Mouse (Mus musculus) Patski (cell line): ENCODE results near the gene Ccdc88a. TPM values are rescaled to one million over a fixed set of nuclear protein-coding genes. Genes with fewer than 3 reads are reported as not detected.
"Not testable (repeated sequence)": the region's sequence is repeated elsewhere in the genome, so short reads cannot be mapped to it uniquely, and the experiment has no call there.

Source experiments
- ATAC-seq: fragments of 100-300 bp; one replicate; pipeline ENCODE4 v1.8.0; 2021
- CTCF ChIA-PET: fragments of 350-600 bp; sonication (Branson Sonifier 250); formaldehyde crosslinking; loops from one replicate; lab custom pipeline; 2022; ENCODE audit warnings: inconsistent platforms; lab: Charles Lee
- POLR2A ChIA-PET: fragments of 350-600 bp; sonication (Branson Sonifier 250); formaldehyde crosslinking; loops from one replicate; lab custom pipeline; 2022; ENCODE audit warnings: antibody characterized with exemption, inconsistent platforms; lab: Charles Lee
- DNase-seq: peaks from one replicate; pipeline ENCODE4 v3.0.0-alpha.2; 2011; ENCODE audit warnings: low read depth, low spot score
- H3K27me3 ChIP-seq: fragments of 371-371 bp; one replicate; pipeline ENCODE4 v1.5.1; 2021
- CTCF ChIP-seq: fragments of 100-300 bp; IDR thresholded peaks from one replicate; pipeline ENCODE4 v1.5.1; 2021
- in situ Hi-C: fragments of 300-500 bp; cut with MboI; formaldehyde crosslinking; loops from 3 replicates; pipeline ENCODE4 v1.11.1; 2018; ENCODE audit warnings: low pct_unique_long_range_greater_than_20kb, mixed read lengths
- polyA plus RNA-seq: library from polyadenylated mRNA; unstranded; gene quantifications from one replicate; pipeline ENCODE4 v1.2.3, GENCODE M21; 2021

Gene Ccdc88a
- polyA plus RNA-seq, 1 experiment from 2014 or later = 11.5 TPM

GRCm38 (mm10) chr11:29514682-29515412 is 141.4 kb downstream of the Ccdc88a start, which contains the start of gene Prorsd1:
TSS of gene Prorsd1 (minus strand) at chr11:29515033.
- ATAC-seq (peak; percentile 99), DNase-seq (no peak)
- H3K27me3 ChIP-seq = peaks cover 12% of the 10 kb centered on the region
- in situ Hi-C loops = no loop called here
- ChIA-PET POLR2A (no interaction called here), CTCF (no interaction called here)
- no peak for TF ChIP-seq CTCF

- CTCF ChIA-PET = interaction anchor here (1.2 to 1.3 kb wide), 2 partner anchors 9 to 10 kb away, joined by 3 to 5 read pairs; no protein-coding TSS in a partner anchor
- peak; percentile 41 for DNase-seq
- POLR2A ChIA-PET = interaction anchor here (0.6 to 1.0 kb wide), 2 partner anchors 31 to 168 kb away, joined by 3 read pairs; no protein-coding TSS in a partner anchor
- peak; percentile 96 for ATAC-seq
- no peaks in the 10 kb centered on the region for H3K27me3 ChIP-seq
- in situ Hi-C loops = no loop called here
- TF ChIP-seq CTCF = no peak
Observed at GRCm38 (mm10) chr11:29525988-29526794, 152.7 kb downstream of the Ccdc88a start, which contains the start of gene Mtif2. TSS of gene Mtif2 (plus strand) at chr11:29526408.

GRCm38 (mm10) chr11:29538201-29538600 is 164.7 kb downstream of the Ccdc88a start:
- no peaks in the 10 kb centered on the region for H3K27me3 ChIP-seq
- ATAC-seq (no peak), DNase-seq (no peak)
- in situ Hi-C loops = no loop called here
- ChIA-PET CTCF (no interaction called here), POLR2A (interaction anchor here (0.6 kb wide), 1 partner anchor 1849 kb away, joined by 3 read pairs; no protein-coding TSS in a partner anchor)
- TF ChIP-seq CTCF = no peak

- ATAC-seq (no peak), DNase-seq (no peak)
- no peaks in the 10 kb centered on the region for H3K27me3 ChIP-seq
- in situ Hi-C loops = no loop called here
- TF ChIP-seq CTCF = no peak
- ChIA-PET POLR2A (interaction anchor here (0.6 kb wide), 1 partner anchor 19 kb away, joined by 3 read pairs; no protein-coding TSS in a partner anchor), CTCF (interaction anchor here (1.5 kb wide), 1 partner anchor 11 kb away, joined by 4 read pairs; no protein-coding TSS in a partner anchor)
Observed at GRCm38 (mm10) chr11:29544225-29544945, 170.9 kb downstream of the Ccdc88a start.

- POLR2A ChIA-PET = interaction anchor here (0.6 kb wide), 1 partner anchor 19 kb away, joined by 3 read pairs; no protein-coding TSS in a partner anchor
- CTCF ChIA-PET = interaction anchor here (1.5 kb wide), 1 partner anchor 12 kb away, joined by 4 read pairs; no protein-coding TSS in a partner anchor
- not testable (repeated sequence) for H3K27me3 ChIP-seq, ATAC-seq, DNase-seq
- in situ Hi-C loops = loop anchor here (5.0 kb wide), 1 partner anchor 147 kb away; the partner anchor contains the start of gene Rtn4
Observed at GRCm38 (mm10) chr11:29545150-29545752, 171.8 kb downstream of the Ccdc88a start.

GRCm38 (mm10) chr11:29546297-29546696 is 172.8 kb downstream of the Ccdc88a start:
- ATAC-seq, H3K27me3 ChIP-seq, POLR2A ChIA-PET, DNase-seq, CTCF ChIA-PET: not testable (repeated sequence)
- in situ Hi-C loops = loop anchor here (5.0 kb wide), 1 partner anchor 146 kb away; the partner anchor contains the start of gene Rtn4

- no peaks in the 10 kb centered on the region for H3K27me3 ChIP-seq
- ChIA-PET CTCF (no interaction called here), POLR2A (no interaction called here)
- no peak for TF ChIP-seq CTCF
- no peak for DNase-seq
- in situ Hi-C loops = loop anchor here (5.0 kb wide), 1 partner anchor 146 kb away; the partner anchor contains the start of gene Rtn4
- ATAC-seq = no peak
Observed at GRCm38 (mm10) chr11:29546762-29547161, 173.3 kb downstream of the Ccdc88a start.

- ChIA-PET POLR2A (interaction anchor here (0.6 kb wide), 1 partner anchor 317 kb away, joined by 5 read pairs; no protein-coding TSS in a partner anchor), CTCF (no interaction called here)
- in situ Hi-C loops = loop anchor here (5.0 kb wide), 1 partner anchor 145 kb away; the partner anchor contains the start of gene Rtn4
- TF ChIP-seq CTCF = no peak
- DNase-seq (peak; percentile 3), ATAC-seq (peak; percentile 2)
- H3K27me3 ChIP-seq = no peaks in the 10 kb centered on the region
Observed at GRCm38 (mm10) chr11:29547249-29547751, 173.8 kb downstream of the Ccdc88a start.
